Mouse (Mus musculus) CH12.LX (cell line): ENCODE measurements at regions not wholly inside any gene's neighbourhood (a gene's known extent, or its start where the extent isn't known, plus 50 kb on each side); places are given as distances from the start of the nearest gene placed in this dataset.

Experiments
- CTCF ChIP-seq, 2 experiments: IDR thresholded peaks in 1 of 2; conservative IDR thresholded peaks in 1 of 2; 2 replicates each; pipeline ENCODE4 v1.5.1; 2011 to 2012; ENCODE audit warnings: low read depth in 2 of 2, low read length in 2 of 2, improper control_type of control experiment in 1 of 2, inconsistent platforms in 1 of 2, mild to moderate bottlenecking in 1 of 2, moderate library complexity in 1 of 2
- E2F4 ChIP-seq: IDR thresholded peaks from 2 replicates; pipeline ENCODE4 v1.6.1; 2011; ENCODE audit warnings: low read depth, low read length, improper control_type of control experiment; ENCODE audit not compliant: insufficient replicate concordance
- EP300 ChIP-seq: IDR thresholded peaks from 2 replicates; pipeline ENCODE4 v1.6.1; 2011; ENCODE audit warnings: low read length, improper control_type of control experiment
- HCFC1 ChIP-seq: IDR thresholded peaks from 2 replicates; pipeline ENCODE4 v1.6.1; 2012; ENCODE audit warnings: low read depth, mild to moderate bottlenecking, inconsistent platforms, low read length, improper control_type of control experiment
- MAZ ChIP-seq: IDR thresholded peaks from 2 replicates; pipeline ENCODE4 v1.6.1; 2012; ENCODE audit warnings: low read depth, mild to moderate bottlenecking, inconsistent platforms, low read length, improper control_type of control experiment, moderate library complexity
- MEF2A ChIP-seq: IDR thresholded peaks from 2 replicates; pipeline ENCODE4 v1.6.1; 2014; ENCODE audit warnings: low read depth, mild to moderate bottlenecking, inconsistent platforms, low read length, improper control_type of control experiment, borderline replicate concordance
- POLR2A ChIP-seq: IDR thresholded peaks from 2 replicates; pipeline ENCODE4 v1.6.1; 2011; ENCODE audit warnings: low read depth, mild to moderate bottlenecking, improper control_type of control experiment, low read length
- RCOR1 ChIP-seq: conservative IDR thresholded peaks from 2 replicates; pipeline ENCODE4 v1.6.1; 2012; ENCODE audit warnings: low read depth, mild to moderate bottlenecking, inconsistent platforms, low read length, improper control_type of control experiment
- UBTF ChIP-seq: IDR thresholded peaks from 2 replicates; pipeline ENCODE4 v1.6.1; 2012; ENCODE audit warnings: low read depth, mild to moderate bottlenecking, inconsistent platforms, low read length, improper control_type of control experiment, moderate library complexity
- USF1 ChIP-seq: IDR thresholded peaks from 2 replicates; pipeline ENCODE4 v1.6.1; 2014; ENCODE audit warnings: low read depth, mild to moderate bottlenecking, inconsistent platforms, low read length, improper control_type of control experiment
- ZMIZ1 ChIP-seq: IDR thresholded peaks from 2 replicates; pipeline ENCODE4 v1.6.1; 2012; ENCODE audit warnings: low read depth, mild to moderate bottlenecking, inconsistent platforms, low read length, improper control_type of control experiment
- ZNF384 ChIP-seq: IDR thresholded peaks from 2 replicates; pipeline ENCODE4 v1.6.1; 2012; ENCODE audit warnings: low read depth, low read length, improper control_type of control experiment, inconsistent platforms

GRCm38 (mm10) chr14:80113115-80113687 is 129.3 kb downstream of the Olfm4 start:
- no peak for TF ChIP-seq CTCF (conservative IDR thresholded peaks at IDR 0.05 in 1 of 2, IDR thresholded peaks at IDR 0.05 in 1 of 2; ENCODE audit: low read depth in 2 of 2, low read length in 2 of 2)
- no peak for TF ChIP-seq EP300
- no peak for TF ChIP-seq HCFC1
- TF ChIP-seq E2F4, result no peak
- TF ChIP-seq MEF2A, result no peak
- no peak for TF ChIP-seq POLR2A
- TF ChIP-seq ZNF384, result no peak
- no peak for TF ChIP-seq ZMIZ1
- TF ChIP-seq RCOR1, result no peak
- TF ChIP-seq MAZ, result no peak
- no peak for TF ChIP-seq UBTF
- TF ChIP-seq USF1, result no peak
